Mouse (Mus musculus): ENCODE measurements around the gene Phactr2.
A peak's percentile ranks its signal among the peaks of the same experiment; 100 is the strongest.

Gene Phactr2

DNA sequence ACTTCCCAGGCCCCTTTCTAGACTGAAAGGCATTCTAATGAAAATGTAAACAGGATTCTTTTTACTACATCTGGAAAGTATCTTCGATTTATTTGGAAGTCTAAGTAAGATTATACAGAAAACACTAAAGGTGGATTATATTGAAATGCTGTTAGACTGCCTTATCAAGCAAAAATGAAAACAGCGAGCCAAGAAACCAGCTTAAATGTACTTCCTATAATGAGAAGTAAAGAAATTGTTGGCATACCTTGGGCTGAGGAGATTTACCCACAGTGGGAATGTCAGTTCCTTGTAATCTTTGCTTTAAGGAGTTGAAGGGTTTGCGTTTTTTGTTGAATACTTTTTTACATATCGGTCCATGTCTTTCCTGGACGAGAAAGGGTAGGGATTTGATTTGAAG, 305.8 kb downstream of the Phactr2 start:
- DNase-seq (ENCODE audit: low read depth) = no peak

DNA sequence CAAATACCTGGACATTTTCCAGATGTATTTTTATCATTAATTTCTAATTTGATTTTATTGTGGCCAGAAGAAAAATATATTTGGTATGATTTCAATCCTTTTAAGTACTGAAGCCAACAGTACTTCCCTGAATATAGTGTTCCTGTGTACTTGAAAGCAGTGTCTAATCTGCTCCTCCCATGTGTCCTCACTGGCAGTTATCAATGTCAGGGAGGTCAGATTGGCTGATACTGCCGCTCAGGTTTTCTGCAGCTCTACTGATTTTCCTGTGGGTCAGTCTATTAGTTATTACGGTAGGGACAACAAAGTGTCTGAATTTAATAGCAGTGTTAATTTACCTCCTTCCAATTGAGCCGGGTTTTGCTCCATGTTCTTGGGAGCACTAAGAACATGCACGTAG, 312.2 kb downstream of the Phactr2 start:
- peak; percentile 27 for DNase-seq (ENCODE audit: low read depth)

DNA sequence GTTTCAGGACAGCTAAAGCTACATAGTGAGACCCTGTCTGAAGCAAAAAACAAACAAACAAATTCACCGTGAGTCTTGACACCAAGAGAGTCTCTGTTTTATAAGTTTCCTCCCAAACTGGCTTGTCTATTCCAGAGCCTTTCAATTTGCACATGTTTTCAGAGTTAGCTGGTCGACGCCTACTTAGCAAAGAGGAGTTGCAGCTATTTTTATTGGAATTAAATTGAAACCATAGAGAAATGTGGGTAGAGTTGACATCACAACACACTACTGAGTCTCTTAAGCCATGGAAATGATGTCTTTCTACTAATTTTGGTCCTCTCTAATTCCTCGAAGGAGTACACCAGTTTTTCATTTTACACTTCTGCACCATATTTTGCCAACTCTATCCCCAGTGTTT, 313.3 kb downstream of the Phactr2 start:
- DNase-seq (ENCODE audit: low read depth) = no peak
